Mouse (Mus musculus) liver, embryonic 14.5 days (tissue): ENCODE measurements around the gene Gm45785.

ENCODE experiments used
- CTCF ChIP-seq: IDR thresholded peaks from 2 replicates; pipeline ENCODE4 v1.5.1; 2016; ENCODE audit warnings: antibody characterized with exemption, low read depth, control low read depth
- EP300 ChIP-seq: IDR thresholded peaks from 2 replicates; pipeline ENCODE4 v1.6.1; 2016; ENCODE audit warnings: antibody characterized with exemption, low read depth

- TF ChIP-seq EP300: no peak
- TF ChIP-seq CTCF: peak; percentile 93
Measured at GRCm38 (mm10) chr7:140844905-140845665, 11.0 kb downstream of the Gm45785 start, which contains the start of gene Scgb1c1.
